Mouse (Mus musculus) granulocyte monocyte progenitor cell, adult 5-6 weeks (primary cell): ENCODE measurements around the gene Nrf1. TPM values are rescaled to one million over a fixed set of nuclear protein-coding genes. Genes with fewer than 3 reads are reported as not detected.

ENCODE experiments used
- ATAC-seq: replicated peaks from 2 replicates; pipeline ENCODE4 v1.8.0; 2016; ENCODE audit warnings: mild to moderate bottlenecking, moderate TSS enrichment, inconsistent platforms; ENCODE audit not compliant: poor library complexity, severe bottlenecking
- total RNA-seq, 2 experiments: library from RNA; stranded (forward) in 1 of 2; stranded (reverse) in 1 of 2; fragments of 200-712, 200-1000 nt in 1 of 2; fragments of >200 nt in 1 of 2; fragmentation: Nextera tagmentation in 1 of 2; gene quantifications; 2 replicates each; pipeline ENCODE4 v1.2.3; 2014 to 2017

The Nrf1 gene
- total RNA-seq, 2 experiments from 2014 or later, result 44.7 to 49.0 TPM

- no peak for ATAC-seq
Observed at GRCm38 (mm10) chr6:30072476-30072875, 24.7 kb downstream of the Nrf1 start.

GRCm38 (mm10) chr6:30078938-30079529, 31.2 kb downstream of the Nrf1 start:
- no peak for ATAC-seq

DNA sequence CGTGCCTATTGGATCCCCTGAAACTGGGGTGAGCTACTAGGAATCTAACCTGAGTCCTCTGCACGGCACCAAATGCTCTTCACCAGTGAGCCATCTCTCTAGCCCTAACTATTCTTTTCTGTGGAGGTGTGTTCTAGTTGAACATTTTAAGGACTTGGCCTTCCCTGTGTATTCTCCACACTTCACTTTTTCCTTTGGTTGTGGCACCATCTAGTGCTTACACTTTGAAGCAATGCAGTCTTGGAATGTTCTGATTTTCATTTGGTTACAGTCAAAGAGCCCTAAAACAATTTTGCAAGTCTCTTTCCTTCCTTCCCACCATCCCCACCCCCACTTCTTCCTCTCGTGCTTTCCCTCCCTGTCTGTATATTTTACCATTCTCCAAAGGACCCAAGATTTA, 33.6 kb downstream of the Nrf1 start:
- ATAC-seq, result no peak

DNA sequence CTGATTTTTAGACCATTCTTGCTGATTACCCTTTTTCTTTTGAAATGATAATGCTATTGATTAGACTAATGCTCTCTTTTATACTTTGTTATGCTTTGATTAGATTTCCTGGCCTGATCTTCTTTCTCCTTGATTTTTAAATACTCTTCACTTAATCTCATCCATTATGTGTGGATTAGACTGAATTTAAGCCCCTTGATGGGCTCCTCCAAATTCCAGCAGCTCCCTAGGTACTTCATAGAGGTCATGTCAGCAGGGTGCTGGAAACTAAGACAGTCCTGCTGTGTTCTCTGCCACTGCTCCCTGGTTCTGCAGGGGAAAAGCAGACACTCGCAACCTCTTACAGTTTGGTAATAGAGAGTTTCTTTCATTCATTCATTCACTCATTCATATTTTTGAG, 35.5 kb downstream of the Nrf1 start:
- no peak for ATAC-seq

DNA sequence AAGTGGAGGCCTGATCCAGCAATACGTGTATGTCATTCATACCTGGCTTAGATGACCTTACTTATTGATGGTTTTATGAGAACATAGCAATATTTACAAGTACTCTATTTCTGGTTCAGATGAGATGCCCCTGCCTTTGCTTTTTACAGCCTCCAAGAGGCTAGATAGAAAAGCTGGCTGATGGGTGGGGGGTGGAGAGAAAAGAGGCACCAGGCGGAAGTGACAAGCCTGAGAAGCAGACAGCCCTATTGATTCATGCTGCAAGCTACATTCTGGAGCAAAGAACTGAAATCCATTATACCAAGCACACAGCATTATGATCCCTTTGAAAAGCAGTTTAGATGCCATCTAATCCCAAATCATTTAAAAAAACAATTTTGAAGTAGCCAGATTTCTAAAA, 37.6 kb downstream of the Nrf1 start:
- ATAC-seq, result no peak

DNA sequence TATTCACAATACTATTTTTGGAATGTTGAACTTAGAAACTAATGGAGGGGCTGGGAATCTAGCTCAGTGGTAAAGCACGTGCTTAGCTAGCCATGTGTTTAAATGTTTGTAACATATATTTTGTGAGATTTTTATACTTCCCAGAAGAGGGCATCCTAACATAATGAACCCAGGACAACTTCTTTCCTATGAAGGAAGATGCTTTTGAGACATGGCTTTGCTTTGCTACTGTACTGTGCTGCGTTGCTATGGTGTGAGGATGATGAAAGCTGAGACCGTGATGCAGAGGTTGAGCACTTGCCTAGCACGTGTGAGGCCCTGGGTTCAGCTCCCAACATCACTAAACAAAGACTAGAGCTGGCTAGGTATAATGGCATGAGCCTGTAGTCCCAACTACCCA, 43.4 kb downstream of the Nrf1 start:
- no peak for ATAC-seq

GRCm38 (mm10) chr6:30092816-30093215, 45.0 kb downstream of the Nrf1 start:
- ATAC-seq, result no peak

DNA sequence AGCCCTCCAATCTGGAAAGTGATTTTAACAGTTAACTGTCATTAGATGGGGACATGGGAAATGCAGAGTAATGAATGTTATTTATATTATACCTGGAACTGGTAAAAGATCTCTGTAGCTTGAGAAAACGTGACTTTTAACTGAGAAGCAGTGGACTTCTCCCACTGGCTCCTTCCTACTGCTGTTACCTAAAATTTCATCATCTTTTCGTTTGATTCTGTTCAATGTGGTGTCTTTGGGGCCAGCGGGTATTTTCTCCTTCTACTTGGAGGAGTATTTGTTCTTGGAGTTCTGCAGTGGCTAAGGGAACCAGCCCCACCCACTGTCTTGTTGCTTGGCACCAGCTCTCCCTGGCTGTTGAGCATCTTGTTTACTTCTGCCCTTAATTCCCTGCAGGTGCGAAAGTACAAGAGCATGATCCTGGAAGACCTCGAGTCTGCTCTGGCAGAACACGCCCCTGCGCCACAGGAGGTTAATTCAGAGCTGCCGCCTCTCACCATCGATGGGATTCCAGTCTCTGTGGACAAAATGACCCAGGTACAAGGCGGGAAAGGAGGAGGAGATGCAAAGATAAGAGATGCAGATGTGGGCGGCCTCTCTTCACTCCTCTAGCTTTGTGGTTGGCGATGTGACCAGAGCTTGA, 54.1 kb downstream of the Nrf1 start:
- no peak for ATAC-seq

GRCm38 (mm10) chr6:30106091-30106490, 58.3 kb downstream of the Nrf1 start:
- ATAC-seq, result no peak

DNA sequence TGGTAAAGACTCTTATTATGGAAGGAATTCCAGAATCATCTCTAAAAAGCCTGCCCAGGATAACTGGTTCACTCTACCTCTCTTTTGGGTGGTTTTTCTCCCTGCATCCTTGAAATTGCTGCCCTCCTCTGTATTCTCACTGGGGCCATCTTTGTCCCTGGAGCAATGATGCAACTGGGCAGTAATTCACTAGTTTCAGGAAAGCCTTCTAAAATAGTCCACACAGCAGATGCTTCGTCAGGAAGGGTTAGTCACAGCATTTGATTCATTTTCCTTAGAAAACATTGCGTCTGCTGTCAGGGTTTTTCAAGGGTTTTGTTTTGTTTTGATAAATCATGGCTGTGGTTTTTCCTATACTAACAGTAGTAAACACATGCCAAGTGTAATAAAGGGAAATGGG, 59.7 kb downstream of the Nrf1 start:
- ATAC-seq, result no peak

- no peak; the same call in 1 of the 2 replicates for ATAC-seq
Observed at GRCm38 (mm10) chr6:30109820-30110502, 62.2 kb downstream of the Nrf1 start.

DNA sequence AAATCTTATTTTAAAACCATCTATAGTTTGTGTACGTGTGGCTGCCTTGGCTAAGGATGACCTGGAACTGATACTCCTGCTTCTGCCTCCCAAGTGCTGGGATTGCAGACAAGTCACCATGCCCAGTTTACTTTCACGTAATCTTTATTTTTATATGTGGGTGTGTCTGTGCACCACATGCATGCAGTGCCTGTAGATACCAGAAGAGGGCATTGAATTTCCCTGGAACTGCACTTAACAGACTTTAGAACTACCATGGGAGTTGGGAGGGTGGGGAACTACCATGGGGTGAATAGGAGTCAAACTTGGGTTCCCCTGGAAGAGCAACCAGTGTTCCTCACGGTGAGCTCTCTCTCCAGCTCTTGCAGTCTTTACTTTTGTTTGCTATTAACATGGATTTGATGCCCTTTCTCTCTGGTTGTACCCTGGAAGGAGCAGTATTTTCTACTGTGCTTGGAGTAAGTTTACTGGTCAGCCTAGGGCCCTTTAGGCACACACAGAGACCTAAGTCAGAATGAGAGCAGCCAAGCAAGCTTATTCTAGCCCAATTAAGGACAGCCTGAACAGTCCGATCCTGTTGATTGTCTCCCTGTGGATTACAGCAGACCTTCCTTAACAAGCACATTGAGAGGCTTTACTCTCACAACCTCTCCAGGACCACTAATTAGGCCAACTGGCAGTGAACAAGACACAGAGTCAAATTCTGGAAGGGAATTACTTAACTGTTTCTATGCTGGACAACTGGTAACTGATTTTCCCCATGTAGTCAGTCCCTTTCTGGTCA, 64.8 kb downstream of the Nrf1 start:
- no peak for ATAC-seq

GRCm38 (mm10) chr6:30114101-30114500, 66.3 kb downstream of the Nrf1 start:
- peak; percentile 74 for ATAC-seq

GRCm38 (mm10) chr6:30121152-30121551, 73.4 kb downstream of the Nrf1 start:
- ATAC-seq, result no peak

DNA sequence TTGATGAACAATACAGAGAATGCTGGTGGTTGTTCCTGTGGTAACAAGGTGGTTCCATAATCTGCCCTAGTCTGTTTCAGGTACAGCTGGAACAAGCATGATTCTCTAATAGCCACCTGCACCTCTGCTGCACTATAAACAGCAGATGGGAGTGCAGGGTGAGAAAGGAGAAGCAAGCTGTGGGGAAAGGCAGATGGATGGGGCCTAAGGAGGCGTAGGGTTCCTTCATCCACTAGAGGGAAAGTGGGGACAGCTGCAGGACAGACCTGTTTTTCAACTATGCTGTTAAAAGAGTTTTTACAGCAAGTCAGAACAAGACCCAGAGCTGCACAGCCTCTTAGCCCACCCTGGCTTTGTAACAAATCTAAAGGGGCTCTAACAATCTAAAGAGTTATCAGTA, 73.8 kb downstream of the Nrf1 start:
- no peak for ATAC-seq

DNA sequence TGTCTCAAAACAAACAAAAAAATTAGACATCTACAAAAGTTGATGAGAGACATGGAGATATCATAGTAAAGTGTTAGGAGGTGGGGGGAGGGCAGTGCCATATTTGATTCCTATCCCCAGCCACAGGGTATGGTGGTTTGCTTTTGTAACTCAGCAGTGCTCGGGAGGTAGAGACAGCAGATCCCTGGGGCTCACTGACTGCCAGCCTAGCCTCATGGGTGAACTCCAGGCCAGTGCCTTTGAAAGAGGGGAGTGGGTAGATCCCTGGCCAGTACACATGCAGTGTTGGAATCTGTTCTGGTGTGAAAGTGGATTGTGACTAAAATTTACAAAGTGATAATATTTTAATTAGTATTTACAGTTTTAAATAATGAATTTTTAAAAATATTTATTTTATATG, 75.6 kb downstream of the Nrf1 start:
- ATAC-seq, result no peak

DNA sequence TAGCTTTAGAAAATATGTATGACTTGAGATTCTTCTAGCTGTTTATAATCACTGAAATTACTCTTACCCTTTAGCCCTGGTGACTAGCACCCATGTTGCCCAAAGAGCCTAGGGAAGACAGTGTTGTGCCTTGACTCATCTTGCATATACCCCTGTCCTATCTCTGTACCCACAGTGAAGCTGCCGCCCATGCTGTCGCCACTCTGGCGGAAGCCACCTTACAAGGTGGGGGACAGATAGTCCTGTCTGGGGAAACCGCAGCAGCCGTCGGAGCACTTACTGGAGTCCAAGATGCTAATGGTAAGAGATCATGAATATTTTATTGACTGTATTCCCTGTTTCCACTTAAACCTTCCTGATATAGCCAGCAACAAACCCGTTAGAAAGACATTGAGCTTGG, 78.3 kb downstream of the Nrf1 start:
- ATAC-seq, result no peak

- ATAC-seq, result no peak
Observed at GRCm38 (mm10) chr6:30126766-30127165, 79.0 kb downstream of the Nrf1 start.

DNA sequence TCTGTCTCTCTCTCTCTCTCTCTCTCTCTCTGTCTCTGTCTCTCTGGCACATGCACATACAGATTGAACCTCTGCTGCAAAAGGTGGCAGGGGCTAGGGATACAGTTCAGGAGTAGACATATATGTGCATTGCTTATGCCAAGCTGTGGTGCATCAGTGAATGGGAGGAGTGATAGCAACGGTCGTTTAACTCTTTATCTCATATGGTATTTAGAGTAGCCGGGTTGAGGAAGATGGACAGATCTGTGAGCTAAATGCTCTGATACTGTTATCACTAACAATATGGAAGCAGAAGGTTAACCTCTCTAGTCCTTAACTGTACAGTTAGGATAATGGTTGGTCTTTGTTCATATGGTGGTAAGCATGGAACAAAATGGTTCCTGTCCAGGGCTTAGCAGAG, 84.6 kb downstream of the Nrf1 start:
- no peak for ATAC-seq

- peak; percentile 61 for ATAC-seq
Observed at GRCm38 (mm10) chr6:30135590-30135989, 87.8 kb downstream of the Nrf1 start.

GRCm38 (mm10) chr6:30137227-30137626, 89.4 kb downstream of the Nrf1 start:
- no peak for ATAC-seq
